Mouse (Mus musculus) hindbrain, postnatal 0 days (tissue): ENCODE measurements around the gene Barx2. TPM values are rescaled to one million over a fixed set of nuclear protein-coding genes. Genes with fewer than 3 reads are reported as not detected.

Source experiments
- ATAC-seq: fragments of 200-750 bp; cut with Nextera tagmentation; 2 replicates; pipeline ENCODE4 v1.8.0; 2017; ENCODE audit warnings: mild to moderate bottlenecking, moderate TSS enrichment, moderate library complexity
- DNase-seq: peaks from one replicate; pipeline ENCODE4 v3.0.0-alpha.2; 2015; ENCODE audit warnings: low spot score
- H3K27ac ChIP-seq: fragments of 300-500 bp; sonication (generic); 2 replicates; pipeline ENCODE4 v1.5.1; 2014; ENCODE audit warnings: mild to moderate bottlenecking
- H3K27me3 ChIP-seq: fragments of 300-500 bp; sonication (generic); 2 replicates; pipeline ENCODE4 v1.6.1; 2014; ENCODE audit warnings: low read length, mixed read lengths; ENCODE audit not compliant: insufficient read depth
- H3K36me3 ChIP-seq: fragments of 300-500 bp; sonication (generic); 2 replicates; pipeline ENCODE4 v1.6.1; 2014; ENCODE audit warnings: low read length, mixed read lengths; ENCODE audit not compliant: insufficient read depth
- H3K4me1 ChIP-seq: fragments of 300-500 bp; sonication (generic); 2 replicates; pipeline ENCODE4 v1.6.1; 2014; ENCODE audit warnings: antibody characterized with exemption, low read length, mixed read lengths; ENCODE audit not compliant: insufficient read depth
- H3K4me2 ChIP-seq: fragments of 300-500 bp; sonication (generic); 2 replicates; pipeline ENCODE4 v1.6.1; 2014; ENCODE audit warnings: low read depth, mild to moderate bottlenecking, low read length, moderate library complexity, mixed read lengths
- H3K4me3 ChIP-seq: fragments of 300-500 bp; sonication (generic); 2 replicates; pipeline ENCODE4 v1.5.1; 2014; ENCODE audit warnings: low read length
- H3K9ac ChIP-seq: fragments of 300-500 bp; sonication (generic); replicated peaks from 2 replicates; pipeline ENCODE4 v1.6.1; 2014; ENCODE audit warnings: mild to moderate bottlenecking, low read length, moderate library complexity, mixed read lengths
- H3K9me3 ChIP-seq: fragments of 300-500 bp; sonication (generic); 2 replicates; pipeline ENCODE4 v1.6.1; 2016; ENCODE audit warnings: low read length, mixed read lengths
- CTCF ChIP-seq: IDR thresholded peaks from 2 replicates; pipeline ENCODE4 v1.5.1; 2016; ENCODE audit warnings: antibody characterized with exemption, control low read depth, low read depth
- WGBS: fragments of 180-500 bp; shearing (Covaris S2); extraction: QIAGEN DNeasy Blood & Tissue Kit; methylation state at CpG from one replicate; pipeline ENCODE4 v1.1.7; 2014; 5-methylcytosine and 5-hydroxymethylcytosine counted together
- polyA plus RNA-seq: library from polyadenylated mRNA; unstranded; fragments of >200 nt; fragmentation: Nextera tagmentation; extraction: Ambion mirVana; gene quantifications from 2 replicates; pipeline ENCODE4 v1.2.1, GENCODE M21; 2015
- total RNA-seq: library from RNA; depleted of rRNA; stranded (reverse); fragments of >200 nt; gene quantifications from 2 replicates; pipeline ENCODE4 v1.2.3, GENCODE M21; 2014

Gene Barx2
- total and polyA plus RNA-seq, 2 experiments from 2014 or later, result 0.49 to 1.0 TPM

DNA sequence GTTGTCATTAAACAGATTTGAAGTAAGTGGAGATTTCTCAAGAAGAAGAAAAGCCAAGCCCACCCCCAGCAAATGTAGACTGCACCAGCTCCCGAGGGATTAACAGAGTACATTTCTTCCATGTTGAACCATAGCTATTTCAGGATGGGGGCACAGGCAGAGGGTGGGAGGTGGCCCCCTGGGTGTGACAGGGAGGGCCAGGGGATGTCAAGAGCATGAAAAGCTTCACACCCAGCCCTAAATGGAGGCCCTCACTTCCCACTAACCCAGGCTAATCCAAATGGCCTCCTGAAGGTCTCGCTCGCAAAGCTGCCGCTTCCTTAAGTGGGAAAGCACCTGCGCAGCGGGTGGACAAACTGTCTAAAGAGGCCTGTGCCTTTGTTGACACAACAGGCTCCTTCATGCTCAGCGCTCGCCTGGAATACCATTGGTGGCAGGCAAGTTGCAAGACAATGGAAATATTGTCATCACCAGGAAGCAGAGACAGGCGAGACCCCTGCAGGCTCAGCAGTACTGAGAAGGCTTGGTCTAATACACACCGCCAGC is 18.4 kb downstream of the Barx2 start:
- ATAC-seq, result no peak
- Histone ChIP-seq H3K4me2 (no peak overlapping the region), H3K4me1 (no peaks in the 10 kb centered on the region), H3K9me3 (no peaks in the 10 kb centered on the region), H3K9ac (no peak overlapping the region), H3K4me3 (no peak overlapping the region), H3K36me3 (no peaks in the 10 kb centered on the region), H3K27ac (no peak overlapping the region), H3K27me3 (no peaks in the 10 kb centered on the region)
- 48% methylated on average over 10 of the region's 10 CpGs for WGBS
- DNase-seq, result no peak
- TF ChIP-seq CTCF, result no peak

DNA sequence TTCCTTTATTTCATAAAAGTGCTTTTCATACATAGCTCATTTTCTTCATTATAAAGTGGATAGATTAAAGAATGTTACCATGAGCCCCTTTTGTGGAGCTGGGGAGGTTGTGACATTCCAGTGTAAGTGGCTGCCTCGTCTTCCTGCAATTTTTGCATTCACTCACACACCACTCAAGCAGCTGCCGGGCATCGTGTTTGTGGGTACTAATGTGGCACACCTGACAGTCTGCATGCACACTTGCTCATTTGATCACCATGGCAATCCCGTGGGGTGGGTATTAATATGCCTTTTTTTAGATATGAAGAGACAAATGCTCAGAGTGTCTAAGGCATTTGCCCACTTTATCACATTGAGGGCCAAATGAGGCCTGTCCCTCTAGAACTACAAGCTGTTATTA is 24.9 kb downstream of the Barx2 start:
- Histone ChIP-seq H3K4me3 (no peak overlapping the region), H3K27ac (no peak overlapping the region), H3K27me3 (no peaks in the 10 kb centered on the region), H3K4me2 (no peak overlapping the region), H3K4me1 (no peaks in the 10 kb centered on the region), H3K9me3 (no peaks in the 10 kb centered on the region), H3K36me3 (no peaks in the 10 kb centered on the region), H3K9ac (no peak overlapping the region)
- no peak for DNase-seq
- no peak for TF ChIP-seq CTCF
- ATAC-seq, result no peak
- WGBS, result 79% methylated on average over 4 of the region's 4 CpGs

- H3K27me3 ChIP-seq, result no peaks in the 10 kb centered on the region
- no peak overlapping the region for H3K4me3 ChIP-seq
- TF ChIP-seq CTCF, result no peak
- no peak overlapping the region for H3K4me2 ChIP-seq
- ATAC-seq (no peak), DNase-seq (no peak)
- H3K4me1 ChIP-seq, result no peaks in the 10 kb centered on the region
- H3K9me3 ChIP-seq, result no peaks in the 10 kb centered on the region
- no peaks in the 10 kb centered on the region for H3K36me3 ChIP-seq
- 63% methylated on average over 3 of the region's 3 CpGs for WGBS
- no peak overlapping the region for H3K9ac ChIP-seq
- no peak overlapping the region for H3K27ac ChIP-seq
Measured at GRCm38 (mm10) chr9:31886258-31886657, 27.0 kb downstream of the Barx2 start.

GRCm38 (mm10) chr9:31882376-31882775 is 30.9 kb downstream of the Barx2 start:
- Histone ChIP-seq H3K4me1 (no peaks in the 10 kb centered on the region), H3K27me3 (no peaks in the 10 kb centered on the region), H3K9me3 (no peaks in the 10 kb centered on the region), H3K9ac (no peak overlapping the region), H3K4me3 (no peak overlapping the region), H3K4me2 (no peak overlapping the region), H3K27ac (no peak overlapping the region), H3K36me3 (no peaks in the 10 kb centered on the region)
- ATAC-seq, result no peak
- no peak for DNase-seq
- TF ChIP-seq CTCF, result no peak
- 93% methylated on average over 2 of the region's 2 CpGs for WGBS

- ATAC-seq (no peak), DNase-seq (no peak)
- no peak for TF ChIP-seq CTCF
- H3K9me3 ChIP-seq, result no peaks in the 10 kb centered on the region
- H3K27me3 ChIP-seq, result no peaks in the 10 kb centered on the region
- no peaks in the 10 kb centered on the region for H3K36me3 ChIP-seq
- WGBS, result 94% methylated on average over 3 of the region's 3 CpGs
- H3K9ac ChIP-seq, result no peak overlapping the region
- no peak overlapping the region for H3K4me2 ChIP-seq
- H3K4me3 ChIP-seq, result no peak overlapping the region
- no peak overlapping the region for H3K27ac ChIP-seq
- H3K4me1 ChIP-seq, result no peaks in the 10 kb centered on the region
Measured at GRCm38 (mm10) chr9:31875556-31875955, 37.7 kb downstream of the Barx2 start.

- no peak for TF ChIP-seq CTCF
- Histone ChIP-seq H3K9me3 (no peaks in the 10 kb centered on the region), H3K27ac (no peak overlapping the region), H3K36me3 (no peaks in the 10 kb centered on the region), H3K27me3 (no peaks in the 10 kb centered on the region), H3K4me3 (no peak overlapping the region), H3K4me2 (no peak overlapping the region), H3K4me1 (no peaks in the 10 kb centered on the region), H3K9ac (no peak overlapping the region)
- no peak for DNase-seq
- 85% methylated on average over 3 of the region's 3 CpGs for WGBS
- no peak for ATAC-seq
Measured at GRCm38 (mm10) chr9:31874236-31874635, 39.0 kb downstream of the Barx2 start.

DNA sequence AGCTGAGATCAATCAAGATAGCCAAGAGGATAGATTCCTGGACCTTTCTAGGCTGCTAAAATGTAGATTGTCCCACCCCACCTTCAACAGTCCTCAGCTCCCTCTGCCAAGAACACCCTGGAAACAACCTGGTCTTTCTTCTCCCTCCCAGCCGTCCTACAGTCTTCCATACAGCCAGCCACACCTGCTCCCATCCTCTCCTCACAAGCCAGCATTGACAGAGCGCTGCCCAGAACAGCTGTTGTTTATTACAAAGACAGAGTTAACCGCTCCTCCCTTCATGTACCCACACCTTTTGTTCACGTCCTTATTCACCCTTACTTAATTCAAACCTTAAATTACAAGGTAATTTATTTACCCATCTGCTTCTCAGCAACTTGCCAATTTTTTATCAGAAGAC is 41.9 kb downstream of the Barx2 start:
- DNase-seq (no peak), ATAC-seq (no peak)
- WGBS, result 47% methylated on average over 4 of the region's 4 CpGs
- no peak overlapping the region for H3K4me2 ChIP-seq
- H3K27ac ChIP-seq, result no peak overlapping the region
- H3K9ac ChIP-seq, result no peak overlapping the region
- H3K27me3 ChIP-seq, result no peaks in the 10 kb centered on the region
- H3K36me3 ChIP-seq, result no peaks in the 10 kb centered on the region
- no peaks in the 10 kb centered on the region for H3K4me1 ChIP-seq
- H3K4me3 ChIP-seq, result no peak overlapping the region
- no peaks in the 10 kb centered on the region for H3K9me3 ChIP-seq
- TF ChIP-seq CTCF, result no peak
